Mouse (Mus musculus): ENCODE data around the gene Selenbp1. TPM values are rescaled to one million over a fixed set of nuclear protein-coding genes. Genes with fewer than 3 reads are reported as not detected.
A peak's percentile ranks its signal among the peaks of the same experiment; 100 is the strongest.
"Not testable (repeated sequence)": the region's sequence is repeated elsewhere in the genome, so short reads cannot be mapped to it uniquely, and the experiment has no call there.

Selenbp1 gene
- polyA plus RNA-seq (2015; fragmentation: Nextera tagmentation; extraction: Ambion mirVana) = 10.8 and 12.4 TPM in 2 replicates

DNA sequence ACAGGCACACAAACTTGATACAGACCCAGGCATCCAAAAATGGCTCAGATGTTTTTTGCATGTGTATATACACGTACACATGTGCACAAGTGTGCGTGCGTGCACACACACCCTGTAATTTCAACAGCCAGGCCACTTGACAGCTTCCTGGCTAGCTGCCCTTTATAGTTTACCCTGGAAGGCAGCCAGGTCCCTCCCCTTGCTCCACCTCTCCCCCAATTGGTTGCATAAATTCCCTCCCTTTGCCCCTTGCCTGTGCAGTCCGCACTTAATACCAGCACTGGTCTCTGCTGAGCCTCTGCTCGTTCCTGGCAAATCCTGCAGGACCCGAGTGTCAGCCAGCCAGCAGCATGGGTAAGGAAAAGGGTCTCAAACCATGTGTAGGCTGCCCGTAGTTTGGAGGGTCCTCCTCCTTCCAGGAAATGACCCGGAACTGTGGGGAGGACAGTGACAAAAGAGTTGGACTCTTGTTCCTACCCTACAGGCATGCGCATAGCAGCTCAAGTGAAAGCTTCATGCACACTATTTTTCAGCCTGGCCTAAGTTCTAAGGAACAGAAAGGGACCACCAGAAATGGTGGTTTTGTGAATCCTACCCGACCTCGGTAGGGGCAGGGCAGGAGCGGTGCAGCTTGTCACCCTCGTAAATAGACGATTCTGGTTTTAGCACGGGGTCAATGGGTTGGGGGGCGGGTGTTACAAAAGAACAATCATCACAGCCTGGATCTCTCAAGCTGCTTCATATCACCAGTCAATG lies at the start of gene Selenbp1:
TSS of gene Selenbp1 (plus strand) at position 248 of the 756 bp plus-strand sequence.
- peak within 1 kb of the TSS; percentile 20 for H3K4me3 ChIP-seq (ENCODE audit: low read depth, low read length)
- no peaks in the 10 kb centered on the region for H3K9me3 ChIP-seq (replicated peaks; ENCODE audit: control insufficient read depth, low read length, poor library complexity, severe bottlenecking)
- no peaks in the 10 kb centered on the region for H3K27me3 ChIP-seq (ENCODE audit: control insufficient read depth, insufficient read depth, low read depth, low read length)
- H3K4me2 ChIP-seq (ENCODE audit: low read length) = peak within 1 kb of the TSS; percentile 47
- H3K4me1 ChIP-seq (ENCODE audit: control insufficient read depth, insufficient read depth, low read length) = peaks cover 2% of the 10 kb centered on the region; the same call in 1 of the 2 replicates
- peak within 1 kb of the TSS; percentile 47; the same call in 1 of the 2 replicates for H3K27ac ChIP-seq (ENCODE audit: low read length)
- no peak within 1 kb of the TSS for H3K9ac ChIP-seq (ENCODE audit: low read depth, low read length)
- H3K36me3 ChIP-seq (ENCODE audit: control insufficient read depth, insufficient read depth, low read length) = no peaks in the 10 kb centered on the region
- 33% methylated on average over 16 of the region's 16 CpGs for WGBS
- ATAC-seq = peak; percentile 72

GRCm38 (mm10) chr3:94886316-94887224 lies 46.3 kb upstream of the Selenbp1 start, which contains the start of gene Psmb4:
TSS of gene Psmb4 (minus strand) at chr3:94886961.
- Histone ChIP-seq H3K4me3 (ENCODE audit: low read depth, low read length) (peak within 1 kb of the TSS; percentile 94), H3K36me3 (ENCODE audit: control insufficient read depth, insufficient read depth, low read length) (peaks cover 12% of the 10 kb centered on the region), H3K27ac (ENCODE audit: low read length) (peak within 1 kb of the TSS; percentile 88), H3K4me2 (ENCODE audit: low read length) (peak within 1 kb of the TSS; percentile 96), H3K9ac (ENCODE audit: low read depth, low read length) (peak within 1 kb of the TSS; percentile 96), H3K4me1 (ENCODE audit: control insufficient read depth, insufficient read depth, low read length) (peaks cover 11% of the 10 kb centered on the region), H3K9me3 (replicated peaks; ENCODE audit: control insufficient read depth, low read length, poor library complexity, severe bottlenecking) (no peaks in the 10 kb centered on the region), H3K27me3 (ENCODE audit: control insufficient read depth, insufficient read depth, low read depth, low read length) (no peaks in the 10 kb centered on the region)
- under 1% methylated on average over 61 of the region's 61 CpGs for WGBS
- ATAC-seq = peak; percentile 92

GRCm38 (mm10) chr3:94888595-94888994 lies 44.3 kb upstream of the Selenbp1 start:
- no peak overlapping the region for H3K27ac ChIP-seq (ENCODE audit: low read length)
- no peaks in the 10 kb centered on the region for H3K9me3 ChIP-seq (replicated peaks; ENCODE audit: control insufficient read depth, low read length, poor library complexity, severe bottlenecking)
- ATAC-seq = no peak
- H3K4me3 ChIP-seq (ENCODE audit: low read depth, low read length) = no peak overlapping the region
- no peak overlapping the region for H3K9ac ChIP-seq (ENCODE audit: low read depth, low read length)
- peaks cover 7% of the 10 kb centered on the region; the same call in 1 of the 2 replicates for H3K36me3 ChIP-seq (ENCODE audit: control insufficient read depth, insufficient read depth, low read length)
- H3K4me1 ChIP-seq (ENCODE audit: control insufficient read depth, insufficient read depth, low read length) = peaks cover 11% of the 10 kb centered on the region
- H3K4me2 ChIP-seq (ENCODE audit: low read length) = no peak overlapping the region
- H3K27me3 ChIP-seq (ENCODE audit: control insufficient read depth, insufficient read depth, low read depth, low read length) = 0 out of 2 replicates have a peak, but pooled peaks cover 3% of the 10 kb centered on the region

DNA sequence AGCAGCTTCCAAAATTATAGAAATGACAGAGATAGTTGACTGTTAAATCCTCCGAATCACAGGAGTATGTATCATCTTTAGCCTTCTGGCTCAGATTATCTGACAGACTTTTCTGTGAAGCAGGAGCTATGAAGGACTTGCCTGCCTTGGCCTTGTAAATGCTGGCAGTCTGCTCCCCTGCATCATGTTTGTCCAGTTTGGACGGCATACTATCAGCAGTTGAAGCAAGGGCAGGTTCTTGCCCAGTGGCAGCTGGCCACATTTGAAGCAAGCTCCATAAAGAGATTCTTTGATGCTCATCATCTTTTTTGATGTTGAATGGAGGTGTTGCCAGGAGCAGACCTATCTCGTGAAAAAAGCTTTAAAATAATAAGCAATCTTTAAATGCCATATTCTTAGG lies 38.8 kb upstream of the Selenbp1 start:
- ATAC-seq = no peak
- no peaks in the 10 kb centered on the region for H3K9me3 ChIP-seq (replicated peaks; ENCODE audit: control insufficient read depth, low read length, poor library complexity, severe bottlenecking)
- H3K27me3 ChIP-seq (ENCODE audit: control insufficient read depth, insufficient read depth, low read depth, low read length) = 0 out of 2 replicates have a peak, but pooled peaks cover 3% of the 10 kb centered on the region
- 76% methylated on average over 3 of the region's 3 CpGs for WGBS
- H3K9ac ChIP-seq (ENCODE audit: low read depth, low read length) = no peak overlapping the region
- no peak overlapping the region for H3K4me3 ChIP-seq (ENCODE audit: low read depth, low read length)
- no peak overlapping the region for H3K27ac ChIP-seq (ENCODE audit: low read length)
- H3K4me1 ChIP-seq (ENCODE audit: control insufficient read depth, insufficient read depth, low read length) = no peaks in the 10 kb centered on the region
- H3K4me2 ChIP-seq (ENCODE audit: low read length) = no peak overlapping the region
- H3K36me3 ChIP-seq (ENCODE audit: control insufficient read depth, insufficient read depth, low read length) = no peaks in the 10 kb centered on the region

- ATAC-seq = 0 out of 2 replicates have a peak, but pooled peaks have one; percentile 48
These were observed 30.1 kb upstream of the Selenbp1 start for GRCm38 (mm10) chr3:94902747-94903146.

GRCm38 (mm10) chr3:94904759-94905158 lies 28.1 kb upstream of the Selenbp1 start:
- not testable (repeated sequence) for H3K4me1 ChIP-seq (ENCODE audit: control insufficient read depth, insufficient read depth, low read length); H3K9me3 ChIP-seq (replicated peaks; ENCODE audit: control insufficient read depth, low read length, poor library complexity, severe bottlenecking); ATAC-seq; H3K27ac ChIP-seq (ENCODE audit: low read length); H3K4me3 ChIP-seq (ENCODE audit: low read depth, low read length); H3K36me3 ChIP-seq (ENCODE audit: control insufficient read depth, insufficient read depth, low read length); H3K4me2 ChIP-seq (ENCODE audit: low read length); H3K9ac ChIP-seq (ENCODE audit: low read depth, low read length); H3K27me3 ChIP-seq (ENCODE audit: control insufficient read depth, insufficient read depth, low read depth, low read length)
- 57% methylated on average over 3 of the region's 3 CpGs for WGBS

More at GRCm38 (mm10) chr3:94902747-94903146, 30.1 kb upstream of the Selenbp1 start:
- no peaks in the 10 kb centered on the region for H3K4me1 ChIP-seq (ENCODE audit: control insufficient read depth, insufficient read depth, low read length)
- no peak overlapping the region for H3K4me2 ChIP-seq (ENCODE audit: low read length)
- H3K36me3 ChIP-seq (ENCODE audit: control insufficient read depth, insufficient read depth, low read length) = no peaks in the 10 kb centered on the region
- H3K9me3 ChIP-seq (replicated peaks; ENCODE audit: control insufficient read depth, low read length, poor library complexity, severe bottlenecking) = no peaks in the 10 kb centered on the region
- 24% methylated on average over 7 of the region's 7 CpGs for WGBS
- no peak overlapping the region for H3K9ac ChIP-seq (ENCODE audit: low read depth, low read length)
- no peak overlapping the region for H3K4me3 ChIP-seq (ENCODE audit: low read depth, low read length)
- no peak overlapping the region for H3K27ac ChIP-seq (ENCODE audit: low read length)
- no peaks in the 10 kb centered on the region for H3K27me3 ChIP-seq (ENCODE audit: control insufficient read depth, insufficient read depth, low read depth, low read length)

GRCm38 (mm10) chr3:94906482-94906881 lies 26.4 kb upstream of the Selenbp1 start:
- Histone ChIP-seq H3K9me3 (replicated peaks; ENCODE audit: control insufficient read depth, low read length, poor library complexity, severe bottlenecking) (no peaks in the 10 kb centered on the region), H3K27ac (ENCODE audit: low read length) (no peak overlapping the region), H3K4me1 (ENCODE audit: control insufficient read depth, insufficient read depth, low read length) (no peaks in the 10 kb centered on the region), H3K9ac (ENCODE audit: low read depth, low read length) (no peak overlapping the region), H3K36me3 (ENCODE audit: control insufficient read depth, insufficient read depth, low read length) (no peaks in the 10 kb centered on the region), H3K4me2 (ENCODE audit: low read length) (no peak overlapping the region), H3K4me3 (ENCODE audit: low read depth, low read length) (no peak overlapping the region), H3K27me3 (ENCODE audit: control insufficient read depth, insufficient read depth, low read depth, low read length) (no peaks in the 10 kb centered on the region)
- ATAC-seq = no peak
- WGBS = 55% methylated on average over 1 of the region's 1 CpGs

- Histone ChIP-seq H3K4me3 (ENCODE audit: low read depth, low read length) (no peak overlapping the region), H3K9me3 (replicated peaks; ENCODE audit: control insufficient read depth, low read length, poor library complexity, severe bottlenecking) (no peaks in the 10 kb centered on the region), H3K27me3 (ENCODE audit: control insufficient read depth, insufficient read depth, low read depth, low read length) (no peaks in the 10 kb centered on the region), H3K4me1 (ENCODE audit: control insufficient read depth, insufficient read depth, low read length) (no peaks in the 10 kb centered on the region), H3K27ac (ENCODE audit: low read length) (no peak overlapping the region), H3K36me3 (ENCODE audit: control insufficient read depth, insufficient read depth, low read length) (no peaks in the 10 kb centered on the region), H3K9ac (ENCODE audit: low read depth, low read length) (no peak overlapping the region), H3K4me2 (ENCODE audit: low read length) (no peak overlapping the region)
- 82% methylated on average over 2 of the region's 2 CpGs for WGBS
- ATAC-seq = no peak
These were observed 21.7 kb upstream of the Selenbp1 start for GRCm38 (mm10) chr3:94911050-94911693.
